Mouse (Mus musculus) lung, postnatal 0 days (tissue): ENCODE measurements at regions not wholly inside any gene's neighbourhood (a gene's known extent, or its start where the extent isn't known, plus 50 kb on each side); places are given as distances from the start of the nearest gene placed in this dataset.

Source experiments
- CTCF ChIP-seq: IDR thresholded peaks from 2 replicates; pipeline ENCODE4 v1.5.1; 2016; ENCODE audit warnings: antibody characterized with exemption, mild to moderate bottlenecking
- EP300 ChIP-seq: IDR thresholded peaks from 2 replicates; pipeline ENCODE4 v1.6.1; 2016; ENCODE audit warnings: antibody characterized with exemption, mild to moderate bottlenecking, control low read depth

DNA sequence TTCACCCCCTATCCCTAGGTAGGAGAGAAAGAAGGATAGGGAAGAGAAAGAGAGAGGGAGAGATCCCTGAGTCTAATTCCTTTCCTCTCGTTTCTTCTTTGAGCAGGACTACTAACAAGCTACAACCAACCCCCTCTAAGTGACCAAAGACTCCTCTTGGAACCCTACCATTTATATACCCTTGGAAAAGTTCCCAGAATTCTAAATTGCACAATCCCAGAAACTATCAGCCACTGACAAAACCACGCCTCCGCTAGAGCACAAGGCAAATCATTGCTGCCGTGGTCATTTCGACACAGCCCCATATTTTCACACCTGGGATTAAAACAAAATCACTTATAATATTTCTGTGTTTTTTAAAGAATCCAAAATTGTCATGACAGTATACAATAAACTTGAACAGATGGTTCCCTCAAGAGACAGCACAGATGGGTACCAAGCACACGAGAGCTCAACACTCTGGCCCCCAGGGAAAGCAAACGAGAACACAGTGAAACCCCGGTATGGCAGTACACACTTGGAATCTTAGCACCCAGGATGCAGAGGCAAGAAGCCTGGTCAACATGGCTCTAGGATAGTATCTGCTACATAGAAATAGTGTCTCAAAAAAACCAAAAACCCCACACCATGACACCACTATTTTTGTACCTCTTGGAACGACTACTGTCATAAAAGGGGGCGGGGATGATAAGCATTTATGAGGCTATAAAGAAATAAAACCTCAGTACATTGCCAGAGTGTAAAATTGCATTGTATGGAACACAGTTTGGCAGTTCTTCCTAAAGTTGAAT lies 70.9 kb upstream of the Mark1 start:
- TF ChIP-seq EP300, result peak; percentile 66
- no peak for TF ChIP-seq CTCF
